Mouse (Mus musculus) cerebellum, postnatal 4 days (tissue): ENCODE data around the gene Adamts3.

Experiments
- DNase-seq, 2 experiments: peaks; one replicate each; pipeline ENCODE4 v3.0.0; 2022; ENCODE audit warnings: low spot score in 2 of 2, mixed read lengths in 1 of 2

The Adamts3 gene

GRCm38 (mm10) chr5:89709459-89709858, 173.7 kb downstream of the Adamts3 start:
- no peak for DNase-seq

GRCm38 (mm10) chr5:89704264-89704663, 178.9 kb downstream of the Adamts3 start:
- peak in 1 of 2 experiments; percentile 56 for DNase-seq

GRCm38 (mm10) chr5:89701241-89702007, 181.7 kb downstream of the Adamts3 start:
- DNase-seq: peak; percentile 61 to 90

GRCm38 (mm10) chr5:89687826-89688225, 195.3 kb downstream of the Adamts3 start:
- DNase-seq: no peak

GRCm38 (mm10) chr5:89679871-89680536, 203.1 kb downstream of the Adamts3 start:
- peak in 1 of 2 experiments; percentile 57 for DNase-seq

- no peak for DNase-seq
Observed at GRCm38 (mm10) chr5:89678148-89678547, 205.0 kb downstream of the Adamts3 start.

- DNase-seq: no peak
Observed at GRCm38 (mm10) chr5:89674066-89674848, 208.9 kb downstream of the Adamts3 start.

GRCm38 (mm10) chr5:89672950-89673349, 210.2 kb downstream of the Adamts3 start:
- DNase-seq: no peak

GRCm38 (mm10) chr5:89654327-89654726, 228.8 kb downstream of the Adamts3 start:
- DNase-seq: no peak

GRCm38 (mm10) chr5:89653862-89654261, 229.3 kb downstream of the Adamts3 start:
- DNase-seq: no peak

GRCm38 (mm10) chr5:89646940-89647339, 236.2 kb downstream of the Adamts3 start:
- DNase-seq: no peak

- DNase-seq: no peak
Observed at GRCm38 (mm10) chr5:89635434-89635833, 247.7 kb downstream of the Adamts3 start.

GRCm38 (mm10) chr5:89631599-89631998, 251.5 kb downstream of the Adamts3 start:
- DNase-seq: no peak
